Mouse (Mus musculus): ENCODE data around the gene Utrn. TPM values are rescaled to one million over a fixed set of nuclear protein-coding genes. Genes with fewer than 3 reads are reported as not detected.

Gene Utrn
- total and polyA plus RNA-seq, 3 experiments, result 0.31 to 1.1 (median 0.67) TPM

DNA sequence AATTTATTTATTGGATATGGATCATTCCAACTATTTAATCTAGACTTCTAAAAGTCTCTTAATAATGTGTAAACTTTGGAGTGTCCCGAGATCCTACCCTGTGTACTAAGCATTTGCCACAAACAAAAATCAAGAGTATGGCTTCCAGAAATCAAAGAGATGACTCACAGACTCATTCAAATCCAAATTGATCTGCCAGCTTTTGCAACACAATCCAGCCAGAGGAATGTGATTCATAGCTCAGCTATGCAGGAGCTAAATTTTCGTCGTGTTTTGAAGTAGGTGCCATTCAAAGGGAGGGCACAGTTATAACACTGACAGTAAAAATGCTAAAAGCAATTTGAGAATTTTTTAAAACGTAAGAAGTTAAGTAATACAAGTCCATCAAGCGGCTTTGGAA, 11.1 kb downstream of the Utrn start:
- H3K4me2 ChIP-seq (ENCODE audit: insufficient read depth, low read depth, poor library complexity, severe bottlenecking), result no peak overlapping the region
- H3K4me3 ChIP-seq (replicated peaks in 1 of 3; ENCODE audit: low read depth in 2 of 3, low read length in 2 of 3, poor library complexity in 1 of 3), result no peak overlapping the region
- H3K36me3 ChIP-seq (replicated peaks in 1 of 2; ENCODE audit: control insufficient read depth in 1 of 2, insufficient read depth in 1 of 2, low read length in 1 of 2), result no peaks in the 10 kb centered on the region
- H3K9ac ChIP-seq (ENCODE audit: insufficient read depth, low read depth), result no peak overlapping the region
- 0 out of 4 replicates have a peak, but pooled peaks cover 0 to 3% of the 10 kb centered on the region in 2 experiments for H3K4me1 ChIP-seq (ENCODE audit: control insufficient read depth in 1 of 2, insufficient read depth in 2 of 2)
- no peak for DNase-seq (ENCODE audit: extremely low read depth)
- H3K27me3 ChIP-seq (replicated peaks), result no peaks in the 10 kb centered on the region
- no peaks in the 10 kb centered on the region for H3K9me3 ChIP-seq (replicated peaks; ENCODE audit: low read length)
- in situ Hi-C loops (cut with MboI; ENCODE audit: low pct_ligation_motif_present, low pct_unique_long_range_greater_than_20kb, low sequenced_read_pairs) (no loop called here), dilution Hi-C loops (cut with MboI; ENCODE audit: extremely low pct_ligation_motif_present, extremely low pct_unique_long_range_greater_than_20kb, low sequenced_read_pairs) (no loop called here)
- no peak for TF ChIP-seq MAX (IDR thresholded peaks at IDR 0.05; ENCODE audit: low read length)
- H3K27ac ChIP-seq (ENCODE audit: insufficient read depth, low read depth), result no peak overlapping the region
- H3K79me2 ChIP-seq (replicated peaks; ENCODE audit: control insufficient read depth, extremely low read depth, insufficient read depth, poor library complexity, severe bottlenecking), result no peaks in the 10 kb centered on the region

DNA sequence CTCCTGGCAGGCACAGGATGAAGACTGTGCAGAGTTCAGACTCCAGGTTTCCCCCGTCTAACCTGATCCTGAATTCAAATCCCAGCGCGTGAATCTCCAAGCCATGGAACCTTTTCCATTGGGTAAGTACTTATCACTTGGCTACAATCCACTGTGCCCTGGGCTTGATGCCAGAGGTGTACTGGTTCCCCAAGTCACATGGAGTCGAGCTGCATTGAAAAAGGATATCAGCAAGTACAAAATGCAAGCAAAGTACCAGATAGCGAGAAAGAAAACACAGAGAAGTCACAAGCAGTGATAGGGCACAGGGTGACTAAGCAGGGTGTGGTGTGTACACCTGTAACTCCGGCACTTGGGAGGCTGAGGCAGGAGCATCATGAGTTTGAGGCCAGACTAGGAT, 14.9 kb downstream of the Utrn start:
- in situ Hi-C loops (cut with MboI; ENCODE audit: low pct_ligation_motif_present, low pct_unique_long_range_greater_than_20kb, low sequenced_read_pairs), result no loop called here

DNA sequence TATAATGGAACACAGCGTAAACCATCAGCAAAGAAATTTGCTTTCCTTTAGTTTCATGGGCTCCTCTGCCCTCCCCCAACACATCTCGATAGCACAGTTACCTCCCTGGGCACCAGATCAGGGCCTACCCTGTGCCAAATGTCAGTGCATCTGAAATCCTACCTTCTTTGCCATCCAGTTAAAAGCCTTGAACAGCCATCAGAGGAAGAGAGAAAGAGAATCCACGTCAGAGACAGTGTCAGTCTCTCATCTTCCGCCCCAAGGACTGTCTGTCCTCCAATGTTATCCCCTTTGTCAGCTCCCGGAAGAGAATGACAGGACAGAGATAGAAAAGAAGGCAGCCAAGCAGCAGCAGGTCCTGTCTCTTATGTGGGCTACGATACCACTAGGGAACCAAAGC, 15.4 kb downstream of the Utrn start:
- Histone ChIP-seq H3K9ac (ENCODE audit: insufficient read depth, low read depth) (no peak overlapping the region), H3K4me2 (ENCODE audit: insufficient read depth, low read depth, poor library complexity, severe bottlenecking) (no peak overlapping the region), H3K4me3 (replicated peaks in 1 of 3; ENCODE audit: low read depth in 2 of 3, low read length in 2 of 3, poor library complexity in 1 of 3) (no peak overlapping the region), H3K27me3 (replicated peaks) (no peaks in the 10 kb centered on the region), H3K79me2 (replicated peaks; ENCODE audit: control insufficient read depth, extremely low read depth, insufficient read depth, poor library complexity, severe bottlenecking) (no peaks in the 10 kb centered on the region), H3K27ac (ENCODE audit: insufficient read depth, low read depth) (no peak overlapping the region), H3K4me1 (ENCODE audit: control insufficient read depth in 1 of 2, insufficient read depth in 2 of 2) (0 out of 4 replicates have a peak, but pooled peaks cover 0 to 2% of the 10 kb centered on the region in 2 experiments), H3K36me3 (replicated peaks in 1 of 2; ENCODE audit: control insufficient read depth in 1 of 2, insufficient read depth in 1 of 2, low read length in 1 of 2) (no peaks in the 10 kb centered on the region), H3K9me3 (replicated peaks; ENCODE audit: low read length) (no peaks in the 10 kb centered on the region)
- no peak for TF ChIP-seq E2F4 (IDR thresholded peaks at IDR 0.05; ENCODE audit: insufficient replicate concordance, low read depth, low read length)
- TF ChIP-seq NELFE (IDR thresholded peaks at IDR 0.05; ENCODE audit: low read depth, low read length), result no peak
- no peak for TF ChIP-seq BHLHE40 (IDR thresholded peaks at IDR 0.05; ENCODE audit: low read depth, low read length)
- TF ChIP-seq SMC3 (IDR thresholded peaks at IDR 0.05; ENCODE audit: low read depth, low read length), result no peak
- DNase-seq (ENCODE audit: extremely low read depth), result no peak
- in situ Hi-C loops (cut with MboI; ENCODE audit: low pct_ligation_motif_present, low pct_unique_long_range_greater_than_20kb, low sequenced_read_pairs), result no loop called here
- dilution Hi-C loops (cut with MboI; ENCODE audit: extremely low pct_ligation_motif_present, extremely low pct_unique_long_range_greater_than_20kb, low sequenced_read_pairs), result no loop called here

More for the DNA sequence above, 14.9 kb downstream of the Utrn start:
- TF ChIP-seq MAZ (IDR thresholded peaks at IDR 0.05; ENCODE audit: low read depth, low read length), result no peak
- TF ChIP-seq TBP (conservative IDR thresholded peaks at IDR 0.05; ENCODE audit: low read depth, low read length), result no peak
- TF ChIP-seq ETS1 (conservative IDR thresholded peaks at IDR 0.05; ENCODE audit: low read depth, low read length), result no peak
- no peak overlapping the region for H3K4me3 ChIP-seq (replicated peaks in 1 of 3; ENCODE audit: low read depth in 2 of 3, low read length in 2 of 3, poor library complexity in 1 of 3)
- dilution Hi-C loops (cut with MboI; ENCODE audit: extremely low pct_ligation_motif_present, extremely low pct_unique_long_range_greater_than_20kb, low sequenced_read_pairs), result no loop called here
- H3K27me3 ChIP-seq (replicated peaks), result no peaks in the 10 kb centered on the region
- no peak overlapping the region for H3K4me2 ChIP-seq (ENCODE audit: insufficient read depth, low read depth, poor library complexity, severe bottlenecking)
- DNase-seq (ENCODE audit: extremely low read depth), result no peak
- H3K79me2 ChIP-seq (replicated peaks; ENCODE audit: control insufficient read depth, extremely low read depth, insufficient read depth, poor library complexity, severe bottlenecking), result no peaks in the 10 kb centered on the region
- H3K4me1 ChIP-seq (ENCODE audit: control insufficient read depth in 1 of 2, insufficient read depth in 2 of 2), result 0 out of 4 replicates have a peak, but pooled peaks cover 0 to 2% of the 10 kb centered on the region in 2 experiments
- H3K9ac ChIP-seq (ENCODE audit: insufficient read depth, low read depth), result no peak overlapping the region
- no peaks in the 10 kb centered on the region for H3K36me3 ChIP-seq (replicated peaks in 1 of 2; ENCODE audit: control insufficient read depth in 1 of 2, insufficient read depth in 1 of 2, low read length in 1 of 2)
- H3K27ac ChIP-seq (ENCODE audit: insufficient read depth, low read depth), result no peak overlapping the region
- H3K9me3 ChIP-seq (replicated peaks; ENCODE audit: low read length), result no peaks in the 10 kb centered on the region
